Mouse (Mus musculus) gastrocnemius, postnatal 10 days (tissue): ENCODE measurements around the gene Prpf19. TPM values are rescaled to one million over a fixed set of nuclear protein-coding genes. Genes with fewer than 3 reads are reported as not detected.

Experiments
- DNase-seq: peaks from one replicate; pipeline ENCODE4 v3.0.0; 2021; ENCODE audit warnings: mixed read lengths
- long read RNA-seq, 2 experiments: library from polyadenylated mRNA; stranded (forward); transcript quantifications; one replicate each; pipeline ENCODE4 v2.0.0; 2021
- total RNA-seq, 2 experiments: library from RNA; stranded (reverse); gene quantifications; 2 replicates each; pipeline ENCODE4 v1.2.3; 2021

The Prpf19 gene
- total RNA-seq = 100 to 1,000 TPM; 264 to 270 TPM
- long read RNA-seq, experiment 1, full-length matches to known transcripts = 33 of 46 reads
- long read RNA-seq, experiment 1, partial matches to known transcripts = 5 of 46 reads
- long read RNA-seq, experiment 1, other reads (novel, unspliced or antisense) = 8 of 46 reads
- long read RNA-seq, experiment 2, full-length matches to known transcripts = 13 of 22 reads
- long read RNA-seq, experiment 2, partial matches to known transcripts = 7 of 22 reads
- long read RNA-seq, experiment 2, other reads (novel, unspliced or antisense) = 2 of 22 reads

DNA sequence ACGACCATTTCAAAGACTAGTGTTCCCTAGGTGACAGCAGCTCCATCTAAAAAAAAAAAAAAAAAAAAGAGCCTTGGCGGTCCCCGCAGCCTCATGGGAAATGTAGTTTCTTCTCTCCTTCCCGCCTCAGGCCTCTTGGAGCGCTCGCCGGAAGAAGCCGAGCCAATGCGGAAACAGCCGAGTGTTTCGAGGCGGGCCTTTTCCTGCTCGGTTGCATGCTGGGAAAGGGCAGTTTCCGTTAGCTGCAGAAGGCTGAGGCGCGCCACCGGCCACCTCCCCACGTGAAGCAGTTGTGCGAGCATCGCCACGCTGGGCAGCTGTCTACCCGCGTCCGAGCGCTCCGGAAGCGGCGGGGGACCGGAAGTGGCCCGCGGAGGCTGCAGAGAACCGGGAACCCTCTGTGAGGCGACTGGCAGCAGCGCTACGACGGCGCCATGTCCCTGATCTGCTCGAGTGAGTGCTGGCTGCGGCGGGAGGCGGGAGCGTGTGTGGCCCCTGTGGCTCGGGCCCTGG, at the start of gene Prpf19:
Prpf19 (plus strand) TSS at position 216 of the 513 bp plus-strand sequence.
- peak; percentile 97 for DNase-seq

DNA sequence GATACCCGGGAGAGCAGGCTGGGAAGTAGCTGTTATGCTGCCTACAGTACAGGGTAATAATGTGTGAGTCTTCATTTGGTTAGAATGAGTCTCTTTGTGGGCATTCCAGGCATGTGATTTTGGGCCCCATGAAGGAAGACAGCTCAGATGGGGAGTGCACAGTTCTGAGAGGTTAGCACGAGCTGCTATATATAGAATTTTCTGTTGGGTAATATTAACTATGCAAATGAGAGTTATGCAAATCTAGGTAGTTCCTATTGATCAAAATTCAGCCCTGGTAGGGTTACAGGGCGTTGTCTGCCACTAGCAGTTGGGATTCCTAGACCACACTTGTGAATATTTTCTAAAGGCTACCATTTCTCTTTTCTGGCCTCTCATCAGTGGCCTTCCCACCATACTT, 49.6 kb upstream of the Prpf19 start:
- no peak for DNase-seq

DNA sequence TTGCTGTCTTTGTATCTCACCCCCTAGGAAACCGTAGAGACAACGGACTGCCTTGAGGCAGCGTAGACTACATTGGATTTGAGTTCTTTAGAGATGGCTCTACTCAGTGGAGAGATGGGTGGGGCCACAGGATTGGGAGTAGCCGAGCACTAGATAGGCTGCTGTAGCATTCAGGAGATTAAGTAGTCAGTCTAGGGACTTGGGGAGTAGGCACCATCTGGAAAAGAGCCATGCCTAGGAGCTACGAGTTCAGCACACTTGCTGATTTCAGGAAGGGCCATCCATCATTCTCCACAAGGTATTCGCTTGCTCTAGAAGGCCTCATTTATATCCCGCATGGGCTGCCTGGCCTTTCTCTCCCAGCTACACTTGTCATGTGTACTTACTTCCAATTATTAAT, 48.9 kb upstream of the Prpf19 start:
- no peak for DNase-seq

DNA sequence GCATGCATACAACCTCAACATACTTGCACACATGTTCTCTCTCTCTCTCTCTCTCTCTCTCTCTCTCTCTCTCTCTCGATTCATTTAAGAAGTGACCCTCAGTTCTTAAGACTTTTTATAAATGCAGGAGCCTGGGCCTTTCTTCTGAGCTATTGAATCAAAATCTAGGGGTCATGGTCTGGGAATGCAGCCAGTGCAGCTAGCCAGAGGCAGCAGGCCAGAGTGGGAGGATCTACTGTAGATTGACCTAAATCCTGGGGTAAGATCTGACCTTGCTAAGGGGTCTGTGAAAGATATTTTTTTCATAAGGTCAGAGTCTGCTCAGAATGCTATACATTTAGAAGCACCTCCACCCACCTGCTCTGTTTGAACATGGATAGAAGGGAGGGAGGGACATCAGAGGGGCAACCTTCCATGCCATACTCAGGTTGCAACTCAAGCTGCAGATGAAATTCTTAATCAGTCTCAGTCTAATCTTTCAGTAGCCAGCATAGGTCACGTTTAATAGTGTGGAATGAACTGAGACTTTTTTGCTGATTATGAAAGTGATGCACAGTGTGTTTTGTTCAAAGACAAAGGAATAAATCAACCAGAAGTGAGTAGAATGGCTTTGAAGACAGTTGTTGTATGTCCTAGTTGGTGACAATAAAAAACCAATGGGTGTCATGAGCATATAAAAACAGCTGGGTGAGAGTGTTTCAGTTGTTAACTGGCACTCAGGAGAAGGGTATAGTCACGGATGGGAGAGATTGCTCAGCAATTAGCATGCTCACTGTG, 47.5 kb upstream of the Prpf19 start:
- peak; percentile 55 for DNase-seq

DNA sequence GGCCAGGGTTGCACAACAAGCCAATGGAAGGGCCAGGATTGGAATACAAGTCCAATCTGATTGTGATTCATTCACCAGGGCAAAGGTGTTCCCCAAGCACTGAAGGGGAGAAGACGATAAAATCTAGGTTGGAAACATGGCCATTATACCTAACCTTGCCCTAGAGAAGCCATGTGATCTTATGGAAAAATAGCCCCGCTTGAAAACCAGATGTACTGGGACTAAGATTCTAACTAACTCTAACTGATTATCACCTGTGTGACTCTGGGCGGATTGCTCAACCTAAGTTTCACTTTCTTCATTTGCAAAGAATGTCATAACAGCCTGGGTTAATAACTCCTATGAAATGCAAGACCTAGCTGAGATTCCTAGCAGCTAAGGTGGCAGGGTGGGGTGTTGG, 39.6 kb upstream of the Prpf19 start:
- DNase-seq = no peak

DNA sequence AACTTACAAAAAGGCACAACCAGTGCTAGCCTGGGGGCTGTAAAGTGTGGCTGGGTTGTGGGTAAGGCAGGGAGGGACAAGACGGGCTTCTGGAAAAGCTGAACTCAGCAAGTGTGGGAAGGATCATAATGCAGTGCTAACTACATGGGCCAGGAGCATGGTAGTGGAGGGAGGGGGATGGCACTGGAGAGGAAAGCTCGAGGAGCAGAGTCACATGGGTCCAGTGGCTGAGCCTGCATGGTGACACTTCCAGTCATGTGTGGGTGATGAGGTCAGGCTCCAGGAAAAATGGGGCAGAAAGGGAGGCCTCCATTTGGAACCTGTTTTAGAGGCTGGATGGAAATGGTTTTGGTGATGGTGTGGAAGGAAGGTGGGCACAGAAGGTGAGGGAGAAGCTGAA, 38.5 kb upstream of the Prpf19 start:
- no peak for DNase-seq

DNA sequence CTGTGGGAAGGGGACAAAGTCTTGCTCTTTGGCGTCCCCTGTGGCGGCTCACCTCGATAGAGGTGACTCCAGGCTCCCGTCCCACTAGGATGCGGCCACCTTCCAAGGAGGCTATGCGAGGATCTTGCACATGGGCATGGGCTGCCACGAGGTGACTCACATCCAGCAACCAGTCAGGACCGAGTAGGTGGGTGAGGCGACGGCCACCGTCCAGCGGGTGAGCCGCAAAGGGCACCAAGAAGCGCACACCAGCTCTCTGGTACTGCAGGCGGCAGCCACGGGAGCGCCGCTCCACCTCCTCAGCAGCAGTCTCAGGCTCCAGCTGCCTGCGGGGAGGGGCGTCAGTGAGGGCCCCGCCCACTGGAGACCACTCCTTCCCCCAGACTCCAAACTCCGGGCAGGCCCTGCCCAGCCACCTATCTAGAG, 34.9 kb upstream of the Prpf19 start:
- no peak for DNase-seq

DNA sequence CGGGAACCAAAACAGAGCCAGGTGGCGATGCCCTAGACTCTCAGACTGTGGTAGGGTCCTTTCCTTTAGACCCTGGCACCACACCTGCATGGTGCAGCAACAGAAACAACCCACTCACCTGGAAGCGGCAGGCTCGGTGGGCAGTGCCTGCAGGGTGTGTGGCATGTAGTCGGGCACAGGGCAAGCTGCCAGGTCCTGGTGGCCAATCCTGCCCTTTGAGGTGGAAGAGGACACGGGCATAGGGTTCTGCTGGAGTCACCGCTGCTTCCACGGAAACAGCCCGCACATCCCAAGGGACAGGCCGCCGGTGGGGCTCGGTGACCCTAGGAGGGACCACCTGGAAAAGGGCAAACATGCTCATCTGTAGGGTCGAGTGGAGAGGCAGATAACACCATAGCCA, 28.7 kb upstream of the Prpf19 start:
- no peak for DNase-seq

DNA sequence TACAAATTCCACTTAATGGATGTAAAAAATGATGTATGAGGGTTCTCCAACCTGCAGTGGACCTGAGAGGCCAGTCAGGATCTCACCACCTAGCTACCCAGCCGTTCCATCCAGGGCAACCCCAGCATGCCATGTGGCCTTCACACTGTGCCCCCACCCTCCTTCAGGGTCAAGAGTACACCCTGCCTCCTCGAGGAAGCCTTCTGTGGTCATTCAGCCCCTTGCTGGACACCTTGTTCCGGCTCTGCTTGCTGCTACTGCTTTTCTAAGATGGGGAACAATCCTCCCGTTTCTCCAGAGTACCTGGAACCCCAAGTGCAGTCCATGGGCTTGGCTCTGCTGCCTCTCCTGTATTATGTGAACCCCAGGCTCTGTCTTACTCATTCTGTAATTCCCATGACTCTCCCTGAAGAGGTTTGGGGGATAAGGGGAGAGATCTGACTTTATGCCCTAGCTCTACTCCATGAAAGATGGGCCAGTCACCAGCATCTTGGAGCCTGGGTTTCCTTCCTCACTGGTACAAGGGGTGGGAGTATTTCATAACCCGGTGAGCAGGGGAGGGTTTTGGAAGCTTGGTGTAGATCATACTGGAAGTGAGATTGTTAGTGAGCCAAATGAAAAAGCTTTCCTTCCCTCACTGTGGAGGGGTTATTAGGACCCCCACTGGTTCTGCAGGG, 26.9 kb upstream of the Prpf19 start:
- DNase-seq = no peak

DNA sequence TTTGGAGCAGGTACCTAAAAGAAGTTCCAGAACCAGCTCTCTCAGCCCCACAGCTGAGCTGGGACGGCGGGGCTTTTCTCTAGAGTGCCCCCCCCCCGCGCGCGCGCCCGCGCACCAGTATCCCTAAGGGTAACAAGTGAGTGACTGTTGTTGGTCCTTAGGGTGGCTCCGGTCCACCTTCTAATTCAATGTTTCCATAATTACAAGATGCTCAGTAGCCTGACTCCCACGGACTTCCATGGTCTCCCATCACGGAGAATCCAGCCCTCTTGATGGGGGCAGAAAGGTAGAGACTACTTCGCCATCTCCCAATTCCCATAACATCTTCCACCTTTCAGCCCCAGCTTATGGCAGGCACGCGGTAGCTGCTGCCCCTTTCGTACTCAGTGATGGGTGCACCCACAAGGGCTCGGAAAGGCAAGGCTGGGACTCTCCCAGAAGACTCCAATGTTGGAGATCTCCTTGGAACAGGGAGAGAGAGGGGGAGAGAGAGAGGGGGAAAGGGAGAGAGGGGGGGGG, 26.3 kb upstream of the Prpf19 start:
- DNase-seq = no peak

DNA sequence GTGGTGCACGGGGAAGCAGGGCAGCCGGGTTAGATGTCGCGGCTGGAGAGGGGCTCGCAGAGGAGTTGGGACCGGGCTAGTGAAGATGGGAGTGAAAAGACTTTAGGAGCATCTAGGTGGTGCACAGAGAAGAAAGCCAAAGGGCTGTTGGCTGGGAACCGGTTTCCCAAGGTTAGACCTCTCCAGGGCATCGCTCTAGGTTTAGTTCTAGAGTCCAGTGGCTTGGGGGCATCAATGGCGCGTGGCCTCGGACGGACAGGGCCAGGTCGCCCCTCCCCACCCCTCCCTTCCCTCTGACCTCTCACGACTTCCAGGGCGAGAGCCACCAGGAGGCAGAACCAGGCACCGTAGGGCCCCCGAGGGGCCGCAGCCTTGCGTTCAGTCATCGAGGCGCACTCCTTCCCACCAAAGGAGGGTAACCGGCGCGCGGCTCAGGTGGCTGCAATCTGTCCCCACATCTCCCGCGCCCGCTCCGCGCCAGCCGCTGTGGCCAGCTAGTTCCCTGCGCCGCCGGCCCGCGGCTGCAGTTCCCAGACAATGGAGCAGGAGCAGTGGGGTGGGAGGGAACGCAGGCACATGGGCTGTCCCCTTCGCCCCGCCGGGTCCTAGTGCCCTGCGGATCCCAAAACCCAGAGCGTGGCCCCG, 25.7 kb upstream of the Prpf19 start:
- peak; percentile 76 for DNase-seq

DNA sequence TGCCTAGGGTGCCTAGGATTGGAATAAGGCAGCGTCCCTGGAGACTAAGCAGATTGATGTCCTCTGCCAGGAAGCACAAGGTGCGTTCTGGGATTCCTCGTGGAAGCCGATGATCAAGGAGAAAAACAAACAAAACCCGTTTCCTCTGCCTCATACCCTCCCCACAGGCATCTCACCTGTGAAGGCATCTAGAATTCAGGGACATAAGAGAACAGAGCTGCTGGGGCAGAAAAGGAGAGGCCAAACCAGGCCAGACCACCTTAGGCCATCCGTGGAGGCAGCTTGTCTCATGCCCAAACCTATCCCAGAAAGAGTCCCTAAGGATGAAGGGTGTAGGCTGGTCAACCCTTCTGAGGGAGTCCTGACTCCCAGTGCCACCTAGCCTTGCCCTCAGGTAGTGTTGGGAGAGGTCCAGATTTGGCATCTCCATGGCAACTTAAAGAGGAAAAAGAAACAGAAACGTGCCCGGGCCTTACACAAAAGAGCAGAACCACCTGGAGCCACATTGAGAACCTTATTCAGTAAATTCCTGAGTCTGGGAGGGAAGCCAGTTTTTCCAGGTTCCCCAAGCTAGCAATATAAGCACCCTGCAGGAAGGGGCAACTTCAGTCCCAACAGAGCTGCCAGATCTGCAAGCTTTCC, 25.0 kb upstream of the Prpf19 start, which contains the start of gene Tmem132a:
Tmem132a (minus strand) TSS at position 55 of the 642 bp plus-strand sequence.
- DNase-seq = no peak

DNA sequence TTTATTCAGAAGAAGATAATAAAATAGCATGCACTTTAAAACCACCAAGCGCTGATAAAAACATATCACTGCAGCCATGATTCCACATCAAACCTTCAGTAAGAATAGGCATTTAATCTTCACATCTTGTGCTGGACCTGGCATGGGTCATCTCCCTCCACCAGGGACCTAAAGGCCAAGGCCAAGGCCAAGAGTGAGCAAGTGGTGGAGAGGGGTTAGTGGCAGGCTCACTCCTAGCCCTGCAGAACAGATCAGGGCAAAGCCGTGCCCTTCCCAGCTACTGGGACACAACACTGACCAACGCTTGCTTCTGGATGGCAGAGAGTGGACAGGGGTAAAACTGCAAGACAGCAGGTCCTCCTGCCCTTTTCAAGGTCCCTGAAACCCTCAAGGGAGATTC, 24.4 kb upstream of the Prpf19 start:
- no peak for DNase-seq

DNA sequence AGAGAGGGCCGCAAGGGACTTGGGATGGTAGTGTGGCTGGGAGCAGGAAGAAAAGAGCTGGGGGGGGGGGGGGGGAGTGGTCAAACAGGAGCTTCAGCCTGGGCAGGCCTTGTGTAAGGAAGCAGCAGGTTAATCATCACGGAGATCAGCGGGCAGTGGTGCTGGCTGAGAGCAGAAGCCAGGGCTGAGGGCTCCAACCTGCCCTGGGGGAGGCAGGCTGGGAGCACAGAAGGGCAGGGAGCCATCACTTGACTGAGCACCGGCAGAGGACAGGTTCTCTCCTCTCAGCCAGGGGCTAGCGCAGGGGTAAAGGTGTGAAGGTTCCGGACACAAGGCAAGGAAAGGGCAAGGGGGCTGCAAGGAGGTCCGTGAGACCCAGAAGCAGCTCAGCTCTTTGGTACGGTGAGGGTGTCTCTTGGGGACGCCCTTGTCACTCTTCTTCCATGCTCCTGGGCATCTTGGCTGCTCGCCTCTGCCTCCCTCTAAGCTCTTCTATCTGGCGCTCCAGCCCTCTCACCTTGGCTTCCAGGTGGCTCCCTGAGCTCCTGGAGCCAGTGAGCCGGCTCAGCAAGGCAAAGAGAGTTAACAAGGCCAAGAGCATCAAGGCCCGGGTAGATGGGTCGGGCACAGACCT, 23.6 kb upstream of the Prpf19 start:
- DNase-seq = no peak

DNA sequence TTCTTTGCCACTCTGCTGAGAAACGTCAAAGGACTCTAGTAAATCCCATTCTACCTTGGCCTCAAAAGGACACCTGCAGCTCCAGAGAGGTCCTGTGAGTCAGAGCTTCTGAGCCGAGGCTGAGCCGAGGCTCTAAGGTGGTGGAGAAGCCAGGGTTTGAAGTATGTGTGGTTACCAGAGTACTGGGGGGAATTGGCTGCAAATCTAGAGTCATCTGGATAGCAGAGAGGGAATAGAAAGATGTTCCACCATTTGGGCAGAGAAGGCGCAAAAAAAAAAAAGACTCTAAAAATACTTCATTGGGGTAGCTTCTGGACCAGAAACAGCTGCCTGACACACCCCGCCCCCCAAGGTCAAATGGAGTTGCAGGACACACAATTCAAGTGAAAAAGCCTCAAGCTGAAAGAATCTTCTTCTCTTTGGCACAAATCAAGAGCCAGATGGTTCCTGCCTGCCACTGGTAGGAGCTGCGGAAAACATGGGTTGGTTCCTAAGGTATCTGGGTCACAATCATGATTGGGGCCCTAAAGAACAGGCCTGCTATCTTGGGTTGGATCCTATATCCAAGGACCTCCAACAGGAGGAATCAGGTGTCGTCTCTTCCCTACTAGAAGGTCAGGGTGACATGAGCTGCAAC, 16.7 kb upstream of the Prpf19 start:
- no peak for DNase-seq

DNA sequence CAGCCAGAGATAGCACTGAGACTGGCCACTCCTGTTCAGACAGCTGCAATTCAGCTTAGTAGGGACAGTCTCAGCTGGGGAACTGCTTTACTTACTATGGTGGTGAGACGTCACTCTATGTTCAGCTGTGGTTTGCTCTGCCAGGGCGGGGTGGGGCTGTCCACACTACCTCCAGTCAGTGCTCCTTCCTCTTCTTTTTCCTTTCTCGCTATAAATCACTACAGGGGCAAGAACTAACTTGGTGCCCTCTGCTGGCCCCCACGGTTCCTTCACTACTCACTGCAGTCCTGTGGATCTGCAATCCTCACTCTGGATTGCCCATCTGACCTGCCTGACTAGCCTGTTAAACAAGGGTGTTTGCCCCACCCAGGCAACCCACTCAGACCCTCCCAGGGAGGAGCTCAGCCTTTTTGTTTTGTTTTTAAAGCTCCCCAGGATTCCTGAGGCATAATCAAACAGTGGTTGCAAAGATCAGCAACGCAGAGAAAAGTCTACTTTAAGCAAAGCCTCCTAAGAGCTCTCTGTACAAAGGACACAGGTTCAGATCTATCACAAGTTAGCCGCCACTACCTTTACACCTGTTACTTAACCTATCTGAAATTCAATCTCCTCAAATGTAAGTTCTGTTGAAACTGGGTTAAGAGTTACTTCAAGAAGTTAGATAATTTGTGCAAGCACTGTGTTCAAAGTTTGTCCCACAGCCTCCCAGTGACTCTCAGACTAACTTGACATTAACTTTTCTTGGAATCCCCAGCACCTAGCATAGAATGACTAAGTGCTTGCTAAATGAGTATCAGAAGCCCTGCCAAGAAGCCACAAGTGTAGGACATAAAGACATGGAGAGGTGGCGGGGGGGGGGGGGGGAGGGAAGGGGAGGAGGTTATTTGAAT, 14.7 kb upstream of the Prpf19 start:
- peak; percentile 47 for DNase-seq

DNA sequence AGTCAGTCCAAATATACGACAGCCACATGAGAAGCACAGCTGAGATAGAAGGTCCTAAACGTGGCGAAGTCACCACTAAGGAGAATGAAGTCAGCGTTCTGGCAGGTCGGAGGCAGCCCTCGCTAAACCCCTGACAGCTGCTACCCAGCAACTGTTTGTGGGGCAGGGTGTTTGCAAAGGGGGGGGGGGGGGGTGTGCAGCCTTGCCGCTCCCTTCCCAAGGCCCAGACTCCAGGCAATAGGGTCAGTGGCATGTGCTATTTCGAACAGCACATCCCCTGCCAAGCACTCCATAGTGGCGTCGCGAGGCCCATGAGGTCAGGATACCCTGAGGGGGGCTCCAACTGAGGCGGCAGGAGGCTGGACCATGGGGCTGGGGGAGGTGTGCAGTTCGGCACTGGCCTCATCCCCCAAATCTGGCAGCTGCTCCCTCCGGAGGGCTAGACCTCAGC, 14.0 kb upstream of the Prpf19 start:
- no peak for DNase-seq

DNA sequence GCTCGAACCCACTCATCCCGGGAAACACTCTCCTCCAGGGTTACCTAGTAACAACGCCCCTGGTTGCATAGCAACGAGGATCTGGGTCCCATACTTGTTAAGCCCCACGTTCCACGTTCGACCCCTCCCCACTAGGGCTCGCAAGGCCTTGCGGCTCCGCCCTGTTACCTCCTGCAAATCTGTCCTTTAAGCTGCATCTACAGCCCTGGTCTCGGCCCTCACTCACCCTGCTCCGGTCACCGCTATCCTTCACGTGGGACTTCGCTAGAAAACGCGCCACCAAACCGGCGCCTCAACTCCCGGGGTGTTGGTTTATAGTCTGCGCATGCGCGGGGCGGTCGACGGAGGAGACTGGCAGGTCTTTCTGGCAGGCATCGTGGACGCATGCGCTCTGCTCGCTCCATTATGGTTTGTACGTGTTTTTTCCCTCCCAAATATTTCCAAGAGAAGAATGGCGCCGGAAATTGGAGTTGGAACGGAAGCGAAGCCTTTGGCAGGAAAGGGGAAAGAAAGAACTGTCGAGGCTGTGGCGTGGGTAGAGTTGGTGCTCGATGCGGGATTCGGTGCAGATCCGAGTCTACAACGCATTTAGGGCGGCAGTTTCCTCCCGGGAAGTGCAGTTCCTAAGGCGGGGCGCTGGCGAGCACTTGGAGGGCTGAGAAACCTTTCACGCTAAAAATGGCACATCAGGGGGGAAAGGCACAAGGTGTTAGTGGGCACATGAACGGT, 13.4 kb upstream of the Prpf19 start, which contains the start of gene Tmem109:
Tmem109 (minus strand) TSS at position 576 of the 729 bp plus-strand sequence.
- peak; percentile 93 for DNase-seq

DNA sequence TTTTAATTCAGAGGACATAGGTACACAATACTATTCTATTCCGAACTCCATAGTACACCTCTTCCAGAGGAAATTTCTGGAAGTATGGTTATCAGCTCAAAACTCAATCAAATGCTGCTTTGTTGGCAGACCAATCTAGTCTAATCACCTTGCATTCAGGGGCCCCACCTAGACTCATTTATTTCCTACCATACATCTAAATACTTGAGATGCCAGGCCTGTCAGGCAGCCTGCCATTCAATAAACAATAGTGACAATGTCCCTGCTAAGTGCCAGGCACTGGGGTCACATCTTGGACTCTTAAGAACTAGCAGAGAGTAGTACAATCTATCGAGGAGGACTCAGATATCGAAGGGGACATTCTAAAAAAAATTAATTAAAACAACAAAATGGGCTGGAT, 2.8 kb upstream of the Prpf19 start:
- no peak for DNase-seq
